Mouse (Mus musculus): ENCODE measurements around the gene C1ql4. TPM values are rescaled to one million over a fixed set of nuclear protein-coding genes. Genes with fewer than 3 reads are reported as not detected.
"Not testable (repeated sequence)": the region's sequence is repeated elsewhere in the genome, so short reads cannot be mapped to it uniquely, and the experiment has no call there.

The C1ql4 gene
- total RNA-seq, 2 experiments from 2014 or later = not detected

GRCm38 (mm10) chr15:99079804-99080203, 7.8 kb downstream of the C1ql4 start:
- no peak for DNase-seq
- intact Hi-C loops (cut with DNase I) = loop anchor here (5.0 kb wide), 2 partner anchors 117 to 187 kb away; no protein-coding TSS in a partner anchor

GRCm38 (mm10) chr15:99078181-99078910, 9.3 kb downstream of the C1ql4 start:
- no peak for DNase-seq
- intact Hi-C loops (cut with DNase I) = no loop called here

- intact Hi-C loops (cut with DNase I); DNase-seq: not testable (repeated sequence)
Observed at GRCm38 (mm10) chr15:99076011-99076410, 11.6 kb downstream of the C1ql4 start.

GRCm38 (mm10) chr15:99074600-99075333, 12.8 kb downstream of the C1ql4 start:
- intact Hi-C loops (cut with DNase I) = no loop called here

GRCm38 (mm10) chr15:99074019-99074599, 13.5 kb downstream of the C1ql4 start, which contains the start of gene Troap:
TSS of gene Troap (plus strand) at chr15:99074575.
- DNase-seq = no peak

More at GRCm38 (mm10) chr15:99074600-99075333, 12.8 kb downstream of the C1ql4 start:
- peak; percentile 97 for DNase-seq

GRCm38 (mm10) chr15:99071988-99072387, 15.6 kb downstream of the C1ql4 start:
- no peak for DNase-seq
- intact Hi-C loops (cut with DNase I) = no loop called here

More at GRCm38 (mm10) chr15:99074019-99074599, 13.5 kb downstream of the C1ql4 start, which contains the start of gene Troap:
- intact Hi-C loops (cut with DNase I) = no loop called here

GRCm38 (mm10) chr15:99065557-99066165, 22.0 kb downstream of the C1ql4 start:
- intact Hi-C loops (cut with DNase I) = no loop called here

GRCm38 (mm10) chr15:99056332-99056731, 31.3 kb downstream of the C1ql4 start:
- peak in 1 of 2 experiments; percentile 46 for DNase-seq
- intact Hi-C loops (cut with DNase I) = no loop called here

More at GRCm38 (mm10) chr15:99065557-99066165, 22.0 kb downstream of the C1ql4 start:
- no peak for DNase-seq

- intact Hi-C loops (cut with DNase I) = no loop called here
- DNase-seq = peak; percentile 45 to 54
Observed at GRCm38 (mm10) chr15:99055511-99055961, 32.1 kb downstream of the C1ql4 start.

- intact Hi-C loops (cut with DNase I) = no loop called here
- no peak for DNase-seq
Observed at GRCm38 (mm10) chr15:99055040-99055439, 32.6 kb downstream of the C1ql4 start, which contains the start of gene Prph. TSS of gene Prph (plus strand) at chr15:99055174.

- intact Hi-C loops (cut with DNase I) = loop anchor here (5.0 kb wide), 2 partner anchors 34 to 144 kb away; partner anchors contain the start of gene C1ql4
- peak in 1 of 2 experiments; percentile 51 for DNase-seq
Observed at GRCm38 (mm10) chr15:99053373-99053772, 34.2 kb downstream of the C1ql4 start.

- DNase-seq = peak in 1 of 2 experiments; percentile 51
- intact Hi-C loops (cut with DNase I) = loop anchor here (5.0 kb wide), 2 partner anchors 38 to 148 kb away; partner anchors contain the start of gene C1ql4
Observed at GRCm38 (mm10) chr15:99049473-99050253, 38.0 kb downstream of the C1ql4 start.

- intact Hi-C loops (cut with DNase I); DNase-seq: not testable (repeated sequence)
Observed at GRCm38 (mm10) chr15:99045734-99046133, 41.9 kb downstream of the C1ql4 start.

GRCm38 (mm10) chr15:99044854-99045253, 42.8 kb downstream of the C1ql4 start:
- peak in 1 of 2 experiments; percentile 32 for DNase-seq
- intact Hi-C loops (cut with DNase I) = no loop called here

- DNase-seq = no peak
- intact Hi-C loops (cut with DNase I) = no loop called here
Observed at GRCm38 (mm10) chr15:99042334-99042733, 45.3 kb downstream of the C1ql4 start.

- intact Hi-C loops (cut with DNase I) = no loop called here
- no peak for DNase-seq
Observed at GRCm38 (mm10) chr15:99040920-99041856, 46.4 kb downstream of the C1ql4 start.

GRCm38 (mm10) chr15:99039996-99040919, 47.4 kb downstream of the C1ql4 start:
- intact Hi-C loops (cut with DNase I) = no loop called here

More at GRCm38 (mm10) chr15:99039996-99040919, 47.4 kb downstream of the C1ql4 start:
- no peak for DNase-seq

Data from heart, postnatal 14 days (tissue).